Mouse (Mus musculus): ENCODE measurements at regions not wholly inside any gene's neighbourhood (a gene's known extent, or its start where the extent isn't known, plus 50 kb on each side); places are given as distances from the start of the nearest gene placed in this dataset.
"Not testable (repeated sequence)": the region's sequence is repeated elsewhere in the genome, so short reads cannot be mapped to it uniquely, and the experiment has no call there.

GRCm38 (mm10) chr3:50639907-50640323 is 196.5 kb upstream of the Slc7a11 start:
- no peak for DNase-seq

GRCm38 (mm10) chr3:50634457-50635075 is 191.2 kb upstream of the Slc7a11 start:
- no peak for DNase-seq

- no peak for DNase-seq
Observed at GRCm38 (mm10) chr3:50631286-50631685, 187.9 kb upstream of the Slc7a11 start.

GRCm38 (mm10) chr3:50628092-50628696 is 184.8 kb upstream of the Slc7a11 start:
- no peak for DNase-seq

- not testable (repeated sequence) for DNase-seq
Observed at GRCm38 (mm10) chr3:50621176-50621575, 177.8 kb upstream of the Slc7a11 start.

GRCm38 (mm10) chr3:50619061-50619460 is 175.6 kb upstream of the Slc7a11 start:
- DNase-seq: no peak

- DNase-seq: no peak
Observed at GRCm38 (mm10) chr3:50615384-50616285, 172.2 kb upstream of the Slc7a11 start.

- no peak for DNase-seq
Observed at GRCm38 (mm10) chr3:50613011-50613410, 169.6 kb upstream of the Slc7a11 start.

- DNase-seq: no peak
Observed at GRCm38 (mm10) chr3:50609341-50610012, 166.1 kb upstream of the Slc7a11 start.

GRCm38 (mm10) chr3:50607736-50608135 is 164.3 kb upstream of the Slc7a11 start:
- DNase-seq: no peak

GRCm38 (mm10) chr3:50606986-50607385 is 163.6 kb upstream of the Slc7a11 start:
- peak; percentile 42 for DNase-seq

- DNase-seq: no peak
Observed at GRCm38 (mm10) chr3:50605750-50606149, 162.3 kb upstream of the Slc7a11 start.

- DNase-seq: no peak
Observed at GRCm38 (mm10) chr3:50603182-50603581, 159.8 kb upstream of the Slc7a11 start.

GRCm38 (mm10) chr3:50595732-50596131 is 152.3 kb upstream of the Slc7a11 start:
- DNase-seq: no peak

- DNase-seq: no peak
Observed at GRCm38 (mm10) chr3:50584323-50584722, 140.9 kb upstream of the Slc7a11 start.

GRCm38 (mm10) chr3:50583475-50583874 is 140.1 kb upstream of the Slc7a11 start:
- no peak for DNase-seq

GRCm38 (mm10) chr3:50574388-50574787 is 131.0 kb upstream of the Slc7a11 start:
- DNase-seq: no peak

GRCm38 (mm10) chr3:50570027-50570426 is 126.6 kb upstream of the Slc7a11 start:
- no peak for DNase-seq

GRCm38 (mm10) chr3:50569565-50569964 is 126.2 kb upstream of the Slc7a11 start:
- DNase-seq: no peak

- no peak for DNase-seq
Observed at GRCm38 (mm10) chr3:50554150-50554549, 110.7 kb upstream of the Slc7a11 start.

- DNase-seq: no peak
Observed at GRCm38 (mm10) chr3:50548568-50548967, 105.2 kb upstream of the Slc7a11 start.

- DNase-seq: no peak
Observed at GRCm38 (mm10) chr3:50530654-50531053, 87.2 kb upstream of the Slc7a11 start.

GRCm38 (mm10) chr3:50524006-50524405 is 80.6 kb upstream of the Slc7a11 start:
- DNase-seq: no peak

Measured in cerebellum, adult 11 months (tissue).